Mouse (Mus musculus): Measurements from ENCODE around the gene Col4a4. TPM values are rescaled to one million over a fixed set of nuclear protein-coding genes. Genes with fewer than 3 reads are reported as not detected.

The Col4a4 gene
- total RNA-seq (2021): under 1 TPM; 0.61 to 1.00 TPM
- long read RNA-seq, experiment 1: 0 reads
- long read RNA-seq, experiment 2: 0 reads

DNA sequence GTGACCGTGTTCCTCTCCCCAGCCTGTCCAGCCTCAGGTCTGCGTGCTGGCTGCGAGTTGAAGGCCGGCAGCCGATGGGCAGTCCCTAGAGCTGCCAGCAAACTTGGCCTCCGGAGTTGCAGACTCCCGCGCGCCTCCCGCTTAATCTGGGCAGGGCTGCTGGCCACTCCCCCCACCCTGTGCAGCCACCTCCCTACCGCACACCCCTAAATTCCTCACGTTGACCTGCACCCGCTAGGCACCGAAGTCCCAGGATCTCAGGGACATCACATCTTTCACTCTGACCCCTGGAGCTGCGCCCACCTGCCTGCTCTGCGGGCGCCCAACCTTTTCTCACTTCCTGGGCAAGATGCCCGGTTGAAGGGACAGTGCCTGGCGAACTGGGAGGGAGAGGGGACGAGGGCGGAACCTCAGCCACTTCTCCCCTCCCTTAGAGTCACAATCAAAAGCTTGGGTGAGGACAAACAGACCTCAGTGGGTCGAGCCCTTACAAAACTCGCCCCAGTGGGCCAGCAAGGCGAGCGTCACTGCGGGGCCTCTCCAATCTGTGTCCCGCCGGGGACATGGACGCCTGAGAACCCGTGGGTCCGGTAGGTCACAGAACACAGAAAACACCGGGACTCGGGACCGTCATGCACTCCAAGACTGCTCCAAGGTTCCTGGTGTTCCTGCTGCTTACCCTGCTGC lies at the start of gene Col4a4, which contains the start of gene Col4a3:
Col4a4 (minus strand) TSS at position 137 of the 687 bp plus-strand sequence.
Col4a3 (plus strand) TSS at position 209 of the 687 bp plus-strand sequence.
- Histone ChIP-seq H3K4me3 (peak within 1 kb of the TSS; percentile 44), H3K27ac (no peak within 1 kb of the TSS)
- DNase-seq (ENCODE audit: low spot score in 2 of 2): no peak
- TF ChIP-seq CTCF (conservative IDR thresholded peaks at IDR 0.05): no peak

DNA sequence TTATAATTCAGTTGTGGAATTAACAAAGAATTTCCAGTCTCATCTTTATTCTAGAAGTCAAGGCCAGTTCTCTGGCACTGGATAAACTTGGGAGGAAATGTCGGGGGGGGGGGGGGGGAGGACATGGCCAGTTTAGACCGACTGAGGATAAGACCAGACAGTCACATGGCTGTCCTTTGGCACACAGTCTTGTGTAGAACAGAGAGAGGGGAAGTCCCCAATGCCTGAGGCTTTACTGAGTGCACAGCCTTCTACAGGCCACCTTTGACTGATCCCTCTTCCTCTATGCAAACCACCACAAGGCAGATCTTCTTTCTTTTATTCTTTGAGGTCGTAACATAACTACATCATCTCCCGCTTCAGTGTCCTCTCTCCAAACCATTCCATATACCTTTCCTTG lies 49.7 kb upstream of the Col4a4 start:
- DNase-seq (ENCODE audit: low spot score in 2 of 2): no peak
- Histone ChIP-seq H3K27ac (no peak overlapping the region), H3K4me3 (no peak overlapping the region)
- no peak for TF ChIP-seq CTCF (conservative IDR thresholded peaks at IDR 0.05)

DNA sequence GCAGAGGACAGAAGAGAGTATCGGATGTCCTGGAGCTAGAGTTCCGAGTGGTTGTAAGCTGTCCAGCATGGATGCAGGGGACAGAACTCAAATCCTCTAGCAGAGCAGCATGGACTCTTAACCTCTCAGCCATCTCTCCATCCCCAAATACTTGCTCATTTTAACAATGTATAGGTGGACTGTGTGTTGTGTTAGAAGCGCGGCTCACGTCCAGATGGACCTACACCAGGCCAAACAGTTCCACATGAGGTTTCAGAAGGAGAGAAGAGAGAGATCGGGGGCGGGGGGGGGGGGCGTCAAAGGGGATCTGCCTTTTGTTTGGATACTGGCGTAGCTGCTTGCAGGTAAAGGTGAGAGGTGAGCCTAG lies 48.6 kb upstream of the Col4a4 start:
- Histone ChIP-seq H3K27ac (no peak overlapping the region), H3K4me3 (no peak overlapping the region)
- no peak for TF ChIP-seq CTCF (conservative IDR thresholded peaks at IDR 0.05)
- DNase-seq (ENCODE audit: low spot score in 2 of 2): no peak

DNA sequence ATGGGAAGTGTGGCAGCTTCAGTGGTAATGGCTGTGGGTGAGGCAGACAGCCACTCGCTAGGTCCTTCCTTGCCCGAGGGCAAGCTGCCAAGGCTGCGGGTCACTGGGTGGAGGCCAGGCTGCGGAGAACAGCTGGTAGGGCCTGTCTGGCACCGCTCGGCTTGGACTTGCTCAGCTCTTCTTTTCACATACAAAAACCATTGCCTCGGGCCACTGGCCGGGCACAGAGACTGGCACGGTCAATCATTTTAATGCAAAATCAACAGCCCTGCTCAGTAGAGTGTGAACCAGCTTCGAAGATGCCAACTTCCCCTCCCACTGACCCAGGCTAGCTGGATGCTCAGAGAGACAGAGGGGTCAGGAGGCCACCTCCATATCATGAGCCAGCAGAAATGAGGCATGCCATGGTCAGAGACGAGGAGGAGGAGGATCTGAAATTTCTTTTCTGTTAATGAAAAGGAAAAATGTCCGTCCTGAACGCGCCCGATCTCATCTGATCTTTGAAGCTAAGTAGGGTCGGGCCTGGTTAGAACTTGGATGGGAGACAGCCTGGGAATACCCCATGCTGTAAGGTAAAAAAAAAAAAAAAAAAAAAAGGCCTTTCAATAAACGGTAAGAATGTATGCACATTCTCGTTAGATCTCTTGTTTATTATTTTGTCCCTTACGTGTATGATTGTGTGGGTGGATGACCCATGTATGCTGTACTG lies 48.0 kb upstream of the Col4a4 start:
- peak overlapping the region; percentile 3; the same call in 1 of the 2 replicates for H3K4me3 ChIP-seq
- DNase-seq (ENCODE audit: low spot score in 2 of 2): peak; percentile 35 to 45
- no peak for TF ChIP-seq CTCF (conservative IDR thresholded peaks at IDR 0.05)

DNA sequence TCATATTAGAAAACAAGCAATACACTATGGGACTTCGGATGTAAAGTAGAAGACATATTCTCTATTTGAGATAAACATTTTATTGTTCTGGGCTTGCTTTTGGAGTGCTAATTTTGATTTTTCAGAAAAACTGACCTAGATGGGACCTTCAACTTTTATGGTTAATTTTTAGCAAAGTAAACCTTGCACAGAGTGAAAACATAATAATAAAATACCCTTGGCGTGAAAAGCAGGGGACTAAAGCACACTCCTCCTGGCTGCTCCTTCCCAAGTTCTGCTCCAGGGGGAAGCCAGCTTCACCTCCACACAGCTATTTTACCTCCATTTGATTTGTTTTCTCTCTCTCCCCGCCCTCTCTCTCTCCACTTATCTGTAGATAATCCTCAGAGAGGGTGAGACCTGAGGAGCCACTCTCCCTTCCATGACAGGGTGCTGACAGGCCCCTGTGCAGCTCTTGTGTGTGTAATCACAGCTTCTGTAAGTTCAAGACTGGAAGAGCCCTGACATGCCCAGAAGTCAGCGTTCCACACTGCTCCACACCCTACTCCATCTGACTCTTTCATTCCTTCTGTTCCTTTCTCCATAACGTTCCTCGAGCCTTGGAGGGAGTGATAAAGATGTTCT lies 44.6 kb upstream of the Col4a4 start:
- H3K27ac ChIP-seq: no peak overlapping the region
- H3K4me3 ChIP-seq: no peak overlapping the region
- DNase-seq (ENCODE audit: low spot score in 2 of 2): no peak
- TF ChIP-seq CTCF (conservative IDR thresholded peaks at IDR 0.05): no peak

More for the DNA sequence above, 48.0 kb upstream of the Col4a4 start:
- no peak overlapping the region for H3K27ac ChIP-seq

DNA sequence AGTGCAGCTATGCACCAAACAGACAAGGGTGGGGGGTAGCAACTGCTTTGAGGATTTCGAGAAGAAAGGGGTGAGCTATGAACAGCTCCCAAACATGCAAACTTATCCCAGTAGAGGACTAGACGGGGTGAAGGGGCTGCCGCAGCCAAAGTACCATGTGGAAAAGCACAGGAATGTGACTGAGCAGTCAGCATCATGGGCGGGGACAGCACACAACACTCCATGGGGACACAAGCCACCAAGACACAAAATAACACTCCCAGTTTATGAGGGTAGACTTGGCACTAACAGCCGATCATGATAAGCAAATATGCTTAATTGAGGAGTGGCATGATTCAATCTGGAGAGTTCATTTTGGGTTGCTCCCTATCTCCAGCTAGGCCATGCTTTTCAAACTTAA lies 42.8 kb upstream of the Col4a4 start:
- DNase-seq (ENCODE audit: low spot score in 2 of 2): no peak
- no peak for TF ChIP-seq CTCF (conservative IDR thresholded peaks at IDR 0.05)
- no peak overlapping the region for H3K27ac ChIP-seq
- no peak overlapping the region for H3K4me3 ChIP-seq

DNA sequence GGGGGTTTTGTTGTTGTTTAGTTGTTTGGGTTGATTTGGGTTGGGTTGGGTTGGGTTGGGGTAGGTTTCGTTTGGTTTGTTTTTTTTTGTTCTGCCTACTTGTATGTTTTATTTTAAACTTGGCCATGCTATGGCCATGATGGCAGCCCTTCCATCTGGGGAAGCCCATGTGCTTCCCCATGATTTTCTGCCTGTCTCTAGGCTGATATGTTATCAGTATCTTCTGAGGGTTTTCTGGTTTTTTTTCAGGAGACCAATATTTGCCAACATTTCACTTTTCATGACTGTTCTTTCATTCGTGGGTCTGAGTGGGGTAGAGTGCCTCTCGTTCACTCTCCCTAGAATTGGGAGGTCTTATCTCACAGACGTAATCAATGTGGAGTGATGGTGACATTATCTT lies 41.0 kb upstream of the Col4a4 start:
- Histone ChIP-seq H3K4me3 (no peak overlapping the region), H3K27ac (no peak overlapping the region)
- no peak for DNase-seq (ENCODE audit: low spot score in 2 of 2)
- TF ChIP-seq CTCF (conservative IDR thresholded peaks at IDR 0.05): no peak

DNA sequence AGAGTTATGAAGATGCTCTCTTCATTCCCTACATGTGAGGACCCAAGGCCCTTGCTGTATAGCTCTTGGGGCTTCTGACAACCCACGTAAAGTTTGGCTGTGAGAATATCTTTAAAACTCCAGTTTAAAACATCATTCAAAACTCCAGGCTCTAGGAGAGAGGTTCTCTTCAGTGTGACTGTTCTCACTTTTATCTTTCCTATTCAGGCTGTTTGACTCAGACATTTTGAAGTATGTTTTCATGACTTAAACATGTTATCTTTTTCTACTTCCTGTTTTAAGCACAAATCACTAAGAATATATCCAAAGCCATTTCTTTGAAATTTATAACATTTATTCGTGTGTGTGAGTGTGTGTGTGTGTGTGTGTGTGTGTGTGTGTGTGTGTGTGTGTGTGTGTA lies 38.8 kb upstream of the Col4a4 start:
- H3K4me3 ChIP-seq: no peak overlapping the region
- no peak overlapping the region for H3K27ac ChIP-seq
- no peak for DNase-seq (ENCODE audit: low spot score in 2 of 2)
- no peak for TF ChIP-seq CTCF (conservative IDR thresholded peaks at IDR 0.05)

DNA sequence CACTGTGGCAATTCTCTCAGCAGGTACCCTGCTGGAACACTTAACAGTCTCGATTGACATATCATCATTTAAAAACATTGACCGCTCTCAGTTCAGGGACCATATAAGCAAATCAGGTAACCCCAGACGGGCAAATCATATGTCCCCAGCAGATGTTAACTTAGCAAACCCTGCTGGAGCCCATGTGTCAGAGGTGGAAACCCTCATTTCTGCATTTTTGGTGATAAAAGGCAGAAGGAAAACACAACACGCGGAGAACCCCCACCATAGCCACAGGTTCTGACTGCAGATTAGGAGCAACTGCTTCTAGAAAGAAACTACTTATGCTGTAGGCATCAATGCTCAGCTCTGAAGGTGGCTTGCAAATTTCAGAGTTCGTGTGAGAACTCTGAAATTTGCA lies 38.3 kb upstream of the Col4a4 start:
- no peak for DNase-seq (ENCODE audit: low spot score in 2 of 2)
- H3K4me3 ChIP-seq: no peak overlapping the region
- TF ChIP-seq CTCF (conservative IDR thresholded peaks at IDR 0.05): no peak

DNA sequence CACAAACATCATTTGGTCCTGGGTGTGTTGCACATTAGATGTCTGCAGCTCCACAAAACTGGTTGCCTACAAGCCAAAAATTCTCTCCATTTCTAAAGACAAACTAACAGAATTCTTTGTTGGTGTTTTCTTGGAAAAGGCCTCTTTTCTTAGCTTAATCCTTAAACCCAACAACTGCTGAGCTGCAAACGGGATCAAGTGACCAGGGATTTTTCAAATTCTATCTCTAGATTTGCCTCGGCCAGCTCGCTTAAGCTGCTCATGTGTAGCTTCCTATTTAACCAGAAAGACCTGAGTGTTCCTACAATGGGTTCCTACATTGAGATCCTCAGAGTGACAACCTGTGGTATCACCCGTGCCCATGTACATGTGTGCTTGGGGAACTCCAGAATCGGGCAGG lies 33.3 kb upstream of the Col4a4 start:
- DNase-seq (ENCODE audit: low spot score in 2 of 2): no peak
- H3K4me3 ChIP-seq: no peak overlapping the region
- H3K27ac ChIP-seq: no peak overlapping the region
- no peak for TF ChIP-seq CTCF (conservative IDR thresholded peaks at IDR 0.05)

More for the DNA sequence above, 38.3 kb upstream of the Col4a4 start:
- no peak overlapping the region for H3K27ac ChIP-seq

DNA sequence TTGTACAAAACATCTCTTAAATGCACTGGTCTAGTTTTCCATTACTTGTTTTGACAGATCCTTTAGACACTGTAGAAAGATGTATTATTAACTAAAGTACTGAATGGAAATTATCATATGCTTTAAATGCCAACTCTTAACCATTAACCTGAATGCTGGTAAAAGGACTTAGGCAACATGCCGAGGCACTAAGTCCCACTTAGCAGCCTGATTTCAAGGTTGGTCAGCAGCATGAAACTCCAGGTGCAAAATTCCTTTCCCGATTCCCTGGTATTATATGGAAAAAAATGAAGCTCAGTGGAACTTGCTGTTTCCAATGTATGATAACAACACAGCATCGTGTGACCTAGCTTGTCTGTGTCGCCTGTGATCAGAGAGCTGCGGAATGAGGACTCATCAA lies 31.9 kb upstream of the Col4a4 start:
- no peak for TF ChIP-seq CTCF (conservative IDR thresholded peaks at IDR 0.05)
- Histone ChIP-seq H3K4me3 (no peak overlapping the region), H3K27ac (no peak overlapping the region)
- no peak for DNase-seq (ENCODE audit: low spot score in 2 of 2)

DNA sequence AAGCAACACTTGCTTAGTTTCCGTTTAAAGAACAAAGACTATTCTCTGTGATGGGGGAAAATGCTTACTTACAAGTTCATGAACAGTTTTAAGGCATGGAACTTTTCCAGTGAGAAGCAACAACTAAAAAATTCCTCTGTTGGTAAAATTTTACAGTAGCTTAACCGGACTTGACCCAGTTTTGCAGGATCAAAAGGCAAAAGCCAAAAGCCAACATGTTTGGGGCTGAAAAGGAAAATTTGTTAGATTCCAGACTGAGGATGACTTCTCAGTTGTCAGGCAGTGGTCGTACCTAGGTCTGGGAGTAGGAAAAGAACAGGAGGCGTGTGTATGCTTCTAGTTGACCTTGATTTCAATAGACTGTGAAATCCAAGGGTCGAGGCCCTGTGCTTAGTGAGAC lies 31.4 kb upstream of the Col4a4 start:
- Histone ChIP-seq H3K27ac (no peak overlapping the region), H3K4me3 (no peak overlapping the region)
- no peak for DNase-seq (ENCODE audit: low spot score in 2 of 2)
- no peak for TF ChIP-seq CTCF (conservative IDR thresholded peaks at IDR 0.05)

DNA sequence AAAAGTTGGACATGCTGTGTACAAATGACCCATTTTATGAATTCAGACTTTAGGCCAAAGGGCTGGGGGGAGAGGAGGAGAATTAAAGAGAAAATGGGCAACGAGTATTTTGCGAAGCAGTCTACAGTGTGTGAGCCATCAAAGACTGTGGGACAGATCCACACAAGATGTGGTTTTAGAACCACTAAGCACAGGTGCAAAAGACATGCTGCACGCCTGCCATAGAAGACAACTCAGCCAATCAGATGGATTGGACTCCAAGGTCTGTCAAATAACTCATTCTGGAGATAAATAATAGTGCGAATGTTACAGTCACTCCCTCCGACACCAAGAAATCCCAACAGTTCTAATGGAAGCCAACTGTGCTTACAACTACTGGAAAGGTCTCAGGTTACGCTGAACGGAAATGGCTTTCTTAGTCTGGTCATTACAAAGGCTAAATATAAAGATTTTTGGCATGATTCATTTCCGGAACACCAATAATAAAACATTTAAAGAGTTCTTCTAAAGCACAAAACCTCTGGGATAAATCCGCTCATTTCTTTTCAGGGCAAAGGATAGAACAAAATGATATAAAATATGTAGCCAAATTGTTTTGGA lies 25.5 kb upstream of the Col4a4 start:
- no peak for TF ChIP-seq CTCF (conservative IDR thresholded peaks at IDR 0.05)
- Histone ChIP-seq H3K4me3 (no peak overlapping the region), H3K27ac (no peak overlapping the region)
- no peak for DNase-seq (ENCODE audit: low spot score in 2 of 2)
